Mouse (Mus musculus): ENCODE measurements around the gene Lmntd2. TPM values are rescaled to one million over a fixed set of nuclear protein-coding genes. Genes with fewer than 3 reads are reported as not detected.

The Lmntd2 gene
- polyA plus RNA-seq, 1 experiment from 2014 or later = 4.8 TPM

DNA sequence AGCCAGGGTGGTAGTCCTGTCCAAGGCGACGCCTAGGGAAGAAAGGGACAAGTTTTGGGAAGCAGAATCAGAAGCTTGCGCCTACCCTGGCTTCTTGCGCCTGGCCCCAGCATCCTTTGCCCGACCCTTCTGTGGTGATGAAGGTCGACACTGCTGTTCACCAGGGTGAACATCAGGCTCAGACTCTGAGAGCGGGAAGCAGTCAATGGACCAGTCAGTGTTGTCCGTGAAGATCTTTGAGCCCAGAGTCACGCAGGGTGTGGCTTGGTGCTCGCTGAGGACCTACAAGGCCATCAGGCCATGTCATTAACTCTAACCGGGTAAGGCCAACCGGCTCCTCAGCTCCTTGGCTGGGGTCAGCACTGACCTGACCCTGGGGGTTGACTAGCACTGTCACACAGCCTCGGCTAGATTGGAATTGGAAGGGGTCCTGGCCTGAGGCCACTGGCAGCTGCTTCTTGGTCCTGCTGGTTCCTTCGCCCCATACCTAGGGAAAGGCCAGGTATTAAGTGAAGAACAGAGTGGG is 3.2 kb downstream of the Lmntd2 start:
- no peak for ATAC-seq (ENCODE audit: insufficient read depth, low FRiP score)

GRCm38 (mm10) chr7:141210137-141210536 is 3.7 kb downstream of the Lmntd2 start:
- Histone ChIP-seq H3K9me3 (replicated peaks; ENCODE audit: control insufficient read depth, low read length) (no peaks in the 10 kb centered on the region), H3K4me3 (replicated peaks; ENCODE audit: low read length) (no peak overlapping the region), H3K36me3 (ENCODE audit: control insufficient read depth, insufficient read depth, low read length) (no peaks in the 10 kb centered on the region), H3K27ac (ENCODE audit: low read length) (no peak overlapping the region), H3K4me1 (ENCODE audit: control insufficient read depth, insufficient read depth, low read length) (peaks cover 10% of the 10 kb centered on the region; the same call in 1 of the 2 replicates), H3K9ac (ENCODE audit: low read length) (no peak overlapping the region), H3K27me3 (ENCODE audit: control insufficient read depth, insufficient read depth, low read length) (no peaks in the 10 kb centered on the region), H3K4me2 (ENCODE audit: low read depth, low read length) (no peak overlapping the region)
- WGBS = 58% methylated on average over 12 of the region's 12 CpGs
- no peak for ATAC-seq (ENCODE audit: insufficient read depth, low FRiP score)

More for the DNA sequence above, 3.2 kb downstream of the Lmntd2 start:
- H3K27me3 ChIP-seq (ENCODE audit: control insufficient read depth, insufficient read depth, low read length) = no peaks in the 10 kb centered on the region
- WGBS = 88% methylated on average over 14 of the region's 14 CpGs
- H3K36me3 ChIP-seq (ENCODE audit: control insufficient read depth, insufficient read depth, low read length) = no peaks in the 10 kb centered on the region
- no peak overlapping the region for H3K27ac ChIP-seq (ENCODE audit: low read length)
- H3K9ac ChIP-seq (ENCODE audit: low read length) = no peak overlapping the region
- no peak overlapping the region for H3K4me2 ChIP-seq (ENCODE audit: low read depth, low read length)
- no peaks in the 10 kb centered on the region for H3K9me3 ChIP-seq (replicated peaks; ENCODE audit: control insufficient read depth, low read length)
- H3K4me1 ChIP-seq (ENCODE audit: control insufficient read depth, insufficient read depth, low read length) = peaks cover 12% of the 10 kb centered on the region; the same call in 1 of the 2 replicates
- H3K4me3 ChIP-seq (replicated peaks; ENCODE audit: low read length) = no peak overlapping the region

DNA sequence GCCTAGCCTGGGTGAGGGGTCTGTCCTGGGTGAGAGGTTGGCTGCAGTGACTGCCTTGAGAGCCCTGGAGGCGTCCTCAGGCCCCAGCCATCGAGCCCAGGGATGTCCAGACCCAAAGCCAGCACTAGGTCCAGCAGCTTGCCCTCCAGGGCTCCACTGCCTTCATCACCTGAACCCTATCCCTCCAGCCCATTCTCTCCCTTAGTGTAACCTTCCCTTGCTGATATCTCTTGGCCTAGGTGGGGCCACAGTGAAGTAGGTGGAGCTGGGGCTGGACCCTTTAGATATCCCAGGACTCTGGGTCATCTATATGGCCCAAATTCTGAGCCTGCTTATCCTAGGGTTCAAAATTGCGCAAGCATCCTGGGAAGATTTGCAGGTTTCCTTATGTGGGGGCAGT is 4.4 kb downstream of the Lmntd2 start:
- Histone ChIP-seq H3K27ac (ENCODE audit: low read length) (no peak overlapping the region), H3K4me3 (replicated peaks; ENCODE audit: low read length) (no peak overlapping the region), H3K9ac (ENCODE audit: low read length) (no peak overlapping the region), H3K4me1 (ENCODE audit: control insufficient read depth, insufficient read depth, low read length) (peaks cover 5% of the 10 kb centered on the region; the same call in 1 of the 2 replicates), H3K27me3 (ENCODE audit: control insufficient read depth, insufficient read depth, low read length) (no peaks in the 10 kb centered on the region), H3K9me3 (replicated peaks; ENCODE audit: control insufficient read depth, low read length) (no peaks in the 10 kb centered on the region), H3K36me3 (ENCODE audit: control insufficient read depth, insufficient read depth, low read length) (no peaks in the 10 kb centered on the region), H3K4me2 (ENCODE audit: low read depth, low read length) (no peak overlapping the region)
- 88% methylated on average over 3 of the region's 3 CpGs for WGBS
- ATAC-seq (ENCODE audit: insufficient read depth, low FRiP score) = no peak

DNA sequence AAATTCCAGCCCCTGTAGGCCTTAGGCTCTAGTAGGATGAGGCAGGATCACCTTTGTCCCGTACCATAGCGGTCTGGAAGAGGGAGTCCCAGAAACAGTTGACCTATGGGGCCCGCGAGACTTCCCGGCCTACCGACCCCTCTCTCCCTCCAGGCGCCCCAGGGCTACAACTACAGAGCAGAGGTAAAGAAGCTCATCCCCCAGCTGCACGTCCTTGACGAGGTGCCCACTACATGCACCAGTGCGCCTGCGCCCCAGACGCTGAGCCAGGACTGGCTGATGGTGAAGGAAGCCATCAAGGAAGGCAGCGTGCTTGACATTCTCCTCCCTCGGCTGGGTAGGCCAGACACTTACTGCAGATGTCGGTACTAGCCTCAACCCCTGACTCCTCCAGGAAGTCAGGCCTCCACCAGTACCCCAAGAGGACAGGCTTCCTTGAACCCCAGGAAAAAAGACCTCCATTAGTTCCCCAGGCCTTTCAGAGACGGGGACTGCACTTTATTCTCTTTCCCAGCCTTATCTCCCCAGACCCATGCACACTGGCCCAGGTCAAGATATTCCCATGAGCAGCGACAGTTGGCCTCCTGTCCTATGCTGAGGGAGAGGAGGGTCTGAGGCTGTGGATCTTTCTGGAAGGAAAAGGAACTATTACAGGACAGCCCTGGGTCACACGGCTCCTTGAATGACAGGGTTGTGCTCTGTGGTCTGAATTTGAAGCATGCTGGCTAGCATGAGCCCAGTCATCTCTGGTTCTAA is 7.5 kb downstream of the Lmntd2 start:
- Histone ChIP-seq H3K27ac (ENCODE audit: low read length) (no peak overlapping the region), H3K9ac (ENCODE audit: low read length) (no peak overlapping the region), H3K27me3 (ENCODE audit: control insufficient read depth, insufficient read depth, low read length) (no peaks in the 10 kb centered on the region), H3K4me1 (ENCODE audit: control insufficient read depth, insufficient read depth, low read length) (no peaks in the 10 kb centered on the region), H3K4me3 (replicated peaks; ENCODE audit: low read length) (no peak overlapping the region), H3K36me3 (ENCODE audit: control insufficient read depth, insufficient read depth, low read length) (no peaks in the 10 kb centered on the region), H3K4me2 (ENCODE audit: low read depth, low read length) (no peak overlapping the region), H3K9me3 (replicated peaks; ENCODE audit: control insufficient read depth, low read length) (no peaks in the 10 kb centered on the region)
- ATAC-seq (ENCODE audit: insufficient read depth, low FRiP score) = no peak
- WGBS = 90% methylated on average over 18 of the region's 18 CpGs

DNA sequence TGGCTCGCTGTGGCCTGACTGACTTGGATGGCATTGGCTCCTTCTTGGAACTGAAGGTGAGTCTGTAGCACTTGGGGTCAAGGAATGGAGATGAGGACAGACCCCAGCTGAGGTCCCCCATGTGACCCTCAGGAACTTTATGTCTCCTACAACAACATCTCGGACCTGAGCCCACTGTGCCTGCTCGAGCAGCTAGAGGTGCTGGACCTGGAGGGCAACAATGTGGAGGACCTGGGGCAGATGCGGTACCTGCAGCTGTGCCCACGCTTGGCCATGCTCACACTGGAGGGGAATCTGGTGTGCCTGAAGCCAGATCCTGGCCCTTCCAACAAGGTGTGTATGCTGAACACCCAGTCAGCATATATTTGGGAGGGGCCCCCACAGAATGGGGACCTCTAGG is 8.4 kb downstream of the Lmntd2 start:
- 92% methylated on average over 5 of the region's 5 CpGs for WGBS
- Histone ChIP-seq H3K36me3 (ENCODE audit: control insufficient read depth, insufficient read depth, low read length) (no peaks in the 10 kb centered on the region), H3K9me3 (replicated peaks; ENCODE audit: control insufficient read depth, low read length) (no peaks in the 10 kb centered on the region), H3K9ac (ENCODE audit: low read length) (no peak overlapping the region), H3K4me1 (ENCODE audit: control insufficient read depth, insufficient read depth, low read length) (no peaks in the 10 kb centered on the region), H3K4me3 (replicated peaks; ENCODE audit: low read length) (no peak overlapping the region), H3K27me3 (ENCODE audit: control insufficient read depth, insufficient read depth, low read length) (no peaks in the 10 kb centered on the region), H3K4me2 (ENCODE audit: low read depth, low read length) (no peak overlapping the region), H3K27ac (ENCODE audit: low read length) (no peak overlapping the region)
- ATAC-seq (ENCODE audit: insufficient read depth, low FRiP score) = no peak

DNA sequence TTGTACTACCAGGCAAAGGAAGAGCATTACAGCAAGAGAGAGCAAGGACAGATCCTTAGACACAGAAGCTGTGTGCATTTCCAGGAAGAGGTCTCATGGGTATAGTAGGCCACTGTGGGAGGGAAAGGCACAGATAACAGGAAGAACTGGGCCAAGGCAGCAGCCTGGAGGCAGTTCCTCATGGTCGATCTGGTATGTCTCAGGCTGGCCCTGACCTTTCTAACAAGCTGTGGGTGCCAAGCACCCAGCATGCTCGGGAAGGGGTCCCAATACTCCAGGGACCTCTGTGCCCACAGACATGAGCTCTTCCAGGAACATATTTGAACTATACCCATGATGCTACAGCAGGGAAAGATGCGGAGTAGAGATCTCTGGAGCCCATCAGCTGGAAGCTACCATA is 9.3 kb downstream of the Lmntd2 start:
- no peaks in the 10 kb centered on the region for H3K27me3 ChIP-seq (ENCODE audit: control insufficient read depth, insufficient read depth, low read length)
- no peak overlapping the region for H3K27ac ChIP-seq (ENCODE audit: low read length)
- no peak overlapping the region for H3K4me2 ChIP-seq (ENCODE audit: low read depth, low read length)
- no peaks in the 10 kb centered on the region for H3K36me3 ChIP-seq (ENCODE audit: control insufficient read depth, insufficient read depth, low read length)
- H3K9ac ChIP-seq (ENCODE audit: low read length) = no peak overlapping the region
- no peak overlapping the region for H3K4me3 ChIP-seq (replicated peaks; ENCODE audit: low read length)
- H3K4me1 ChIP-seq (ENCODE audit: control insufficient read depth, insufficient read depth, low read length) = no peaks in the 10 kb centered on the region; the same call in 1 of the 2 replicates
- ATAC-seq (ENCODE audit: insufficient read depth, low FRiP score) = no peak
- H3K9me3 ChIP-seq (replicated peaks; ENCODE audit: control insufficient read depth, low read length) = no peaks in the 10 kb centered on the region
- 76% methylated on average over 3 of the region's 3 CpGs for WGBS

DNA sequence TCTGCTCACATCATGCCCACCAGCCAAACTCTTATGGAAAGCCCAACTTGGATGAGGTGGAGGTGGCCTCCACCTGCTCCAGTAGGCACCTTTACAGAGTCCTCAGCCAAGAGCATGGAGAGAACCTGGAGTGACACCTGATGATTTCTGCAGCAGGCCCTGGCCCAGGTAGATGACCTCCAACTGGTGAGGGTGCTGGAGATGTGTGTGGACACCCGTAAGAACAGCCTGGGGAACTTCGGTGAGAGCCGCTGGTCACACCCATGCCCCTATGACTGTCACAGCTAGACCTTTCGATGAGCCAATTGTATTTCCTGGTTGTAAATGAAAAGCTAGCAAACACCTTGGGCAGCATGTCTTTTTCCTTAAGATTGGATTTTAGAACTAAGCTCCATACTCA is 15.8 kb downstream of the Lmntd2 start:
- H3K4me1 ChIP-seq (ENCODE audit: control insufficient read depth, insufficient read depth, low read length) = peaks cover 6% of the 10 kb centered on the region; the same call in 1 of the 2 replicates
- no peak overlapping the region for H3K9ac ChIP-seq (ENCODE audit: low read length)
- no peaks in the 10 kb centered on the region for H3K27me3 ChIP-seq (ENCODE audit: control insufficient read depth, insufficient read depth, low read length)
- ATAC-seq (ENCODE audit: insufficient read depth, low FRiP score) = no peak
- H3K4me2 ChIP-seq (ENCODE audit: low read depth, low read length) = no peak overlapping the region
- WGBS = 81% methylated on average over 4 of the region's 4 CpGs
- no peaks in the 10 kb centered on the region for H3K36me3 ChIP-seq (ENCODE audit: control insufficient read depth, insufficient read depth, low read length)
- H3K9me3 ChIP-seq (replicated peaks; ENCODE audit: control insufficient read depth, low read length) = no peaks in the 10 kb centered on the region
- H3K27ac ChIP-seq (ENCODE audit: low read length) = no peak overlapping the region
- no peak overlapping the region for H3K4me3 ChIP-seq (replicated peaks; ENCODE audit: low read length)

DNA sequence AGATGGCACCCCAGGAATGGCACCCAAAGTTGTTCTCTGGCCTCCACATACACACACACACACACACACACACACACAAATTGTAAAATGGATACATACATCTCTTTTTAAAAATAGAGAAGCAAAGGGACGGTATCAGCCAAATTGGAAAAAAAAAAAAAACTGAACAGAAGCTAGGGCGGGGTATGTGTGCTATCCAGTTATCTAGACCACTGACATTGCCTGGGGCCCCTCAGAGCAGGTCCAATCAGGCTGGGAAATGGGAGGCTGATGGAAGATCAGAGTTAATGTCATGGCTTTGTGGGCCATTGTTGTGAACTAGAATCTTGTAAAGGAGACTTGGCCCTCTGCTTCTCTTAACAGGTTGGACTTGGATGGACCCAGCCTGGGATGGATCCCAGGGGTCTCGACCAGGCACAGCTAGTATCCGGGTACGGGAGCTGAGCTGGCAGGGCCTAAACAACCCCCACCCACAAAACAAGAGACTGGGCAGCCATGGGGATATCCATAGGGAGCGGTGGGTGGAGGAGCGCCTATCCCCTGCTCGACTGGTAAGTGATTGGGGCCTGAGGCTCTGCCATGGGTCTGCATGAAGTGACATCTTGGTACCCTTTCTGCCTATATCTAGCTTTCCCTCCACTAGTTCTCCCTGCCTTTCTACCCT is 17.1 kb downstream of the Lmntd2 start:
- Histone ChIP-seq H3K4me3 (replicated peaks; ENCODE audit: low read length) (no peak overlapping the region), H3K4me2 (ENCODE audit: low read depth, low read length) (no peak overlapping the region), H3K4me1 (ENCODE audit: control insufficient read depth, insufficient read depth, low read length) (peaks cover 19% of the 10 kb centered on the region), H3K9ac (ENCODE audit: low read length) (no peak overlapping the region), H3K27me3 (ENCODE audit: control insufficient read depth, insufficient read depth, low read length) (no peaks in the 10 kb centered on the region), H3K9me3 (replicated peaks; ENCODE audit: control insufficient read depth, low read length) (no peaks in the 10 kb centered on the region), H3K27ac (ENCODE audit: low read length) (no peak overlapping the region), H3K36me3 (ENCODE audit: control insufficient read depth, insufficient read depth, low read length) (no peaks in the 10 kb centered on the region)
- ATAC-seq (ENCODE audit: insufficient read depth, low FRiP score) = no peak
- 86% methylated on average over 8 of the region's 8 CpGs for WGBS

GRCm38 (mm10) chr7:141195754-141196153 is 18.1 kb downstream of the Lmntd2 start:
- Histone ChIP-seq H3K4me2 (ENCODE audit: low read depth, low read length) (no peak overlapping the region), H3K4me3 (replicated peaks; ENCODE audit: low read length) (no peak overlapping the region), H3K9ac (ENCODE audit: low read length) (no peak overlapping the region), H3K4me1 (ENCODE audit: control insufficient read depth, insufficient read depth, low read length) (peaks cover 25% of the 10 kb centered on the region), H3K27me3 (ENCODE audit: control insufficient read depth, insufficient read depth, low read length) (no peaks in the 10 kb centered on the region), H3K9me3 (replicated peaks; ENCODE audit: control insufficient read depth, low read length) (no peaks in the 10 kb centered on the region), H3K27ac (ENCODE audit: low read length) (no peak overlapping the region), H3K36me3 (ENCODE audit: control insufficient read depth, insufficient read depth, low read length) (peaks cover 7% of the 10 kb centered on the region; the same call in 1 of the 2 replicates)
- WGBS = 75% methylated on average over 2 of the region's 2 CpGs
- ATAC-seq (ENCODE audit: insufficient read depth, low FRiP score) = no peak

Measured in stomach, embryonic 16.5 days (tissue).